Mouse (Mus musculus) liver, embryonic 13.5 days (tissue): ENCODE data around the gene Gm42372. TPM values are rescaled to one million over a fixed set of nuclear protein-coding genes. Genes with fewer than 3 reads are reported as not detected.
"Not testable (repeated sequence)": the region's sequence is repeated elsewhere in the genome, so short reads cannot be mapped to it uniquely, and the experiment has no call there.

Experiments used
- ATAC-seq: fragments of 200-750 bp; cut with Nextera tagmentation; 2 replicates; pipeline ENCODE4 v1.8.0; 2017; ENCODE audit warnings: low read depth, mild to moderate bottlenecking, moderate number of reproducible peaks, moderate library complexity
- DNase-seq: peaks from one replicate; pipeline ENCODE4 v3.0.0; 2022
- H3K27ac ChIP-seq: fragments of 300-500 bp; sonication (generic); 2 replicates; pipeline ENCODE4 v1.5.1; 2015; ENCODE audit warnings: moderate library complexity, mild to moderate bottlenecking, inconsistent platforms
- H3K27me3 ChIP-seq: fragments of 300-500 bp; sonication (generic); 2 replicates; pipeline ENCODE4 v1.6.1; 2015; ENCODE audit warnings: mild to moderate bottlenecking, inconsistent platforms
- H3K36me3 ChIP-seq: fragments of 300-500 bp; sonication (generic); 2 replicates; pipeline ENCODE4 v1.6.1; 2015; ENCODE audit warnings: mild to moderate bottlenecking, inconsistent platforms
- H3K4me1 ChIP-seq: fragments of 300-500 bp; sonication (generic); replicated peaks from 2 replicates; pipeline ENCODE4 v1.6.1; 2015; ENCODE audit warnings: inconsistent platforms
- H3K4me2 ChIP-seq: fragments of 300-500 bp; sonication (generic); 2 replicates; pipeline ENCODE4 v1.6.1; 2015; ENCODE audit warnings: inconsistent platforms, mild to moderate bottlenecking, moderate library complexity
- H3K4me3 ChIP-seq: fragments of 300-500 bp; sonication (generic); replicated peaks from 2 replicates; pipeline ENCODE4 v1.5.1; 2015; ENCODE audit warnings: mild to moderate bottlenecking, inconsistent platforms
- H3K9ac ChIP-seq: fragments of 300-500 bp; sonication (generic); 2 replicates; pipeline ENCODE4 v1.6.1; 2015; ENCODE audit warnings: mild to moderate bottlenecking, inconsistent platforms
- H3K9me3 ChIP-seq: fragments of 300-500 bp; sonication (generic); replicated peaks from 2 replicates; pipeline ENCODE4 v1.6.1; 2016; ENCODE audit warnings: inconsistent platforms
- WGBS: fragments of 180-500 bp; shearing (Covaris S2); methylation state at CpG from one replicate; pipeline ENCODE4 v1.1.7; 2015; ENCODE audit not compliant: insufficient replicate concordance; 5-methylcytosine and 5-hydroxymethylcytosine counted together
- polyA plus RNA-seq: library from polyadenylated mRNA; unstranded; fragments of >200 nt; fragmentation: Nextera tagmentation; extraction: Ambion mirVana; gene quantifications from 2 replicates; pipeline ENCODE4 v1.2.1, GENCODE M21; 2015

Gene Gm42372
- polyA plus RNA-seq, 1 experiment from 2014 or later: 0.09 TPM

GRCm38 (mm10) chr7:16947959-16948361 lies 34.9 kb upstream of the Gm42372 start:
- H3K36me3 ChIP-seq: no peaks in the 10 kb centered on the region
- DNase-seq (no peak), ATAC-seq (no peak)
- H3K9me3 ChIP-seq: no peaks in the 10 kb centered on the region
- no peak overlapping the region for H3K4me2 ChIP-seq
- WGBS: 23% methylated on average over 4 of the region's 4 CpGs
- peaks cover 75% of the 10 kb centered on the region for H3K27me3 ChIP-seq
- H3K9ac ChIP-seq: no peak overlapping the region
- peaks cover 29% of the 10 kb centered on the region for H3K4me1 ChIP-seq
- no peak overlapping the region for H3K27ac ChIP-seq
- H3K4me3 ChIP-seq: no peak overlapping the region

GRCm38 (mm10) chr7:16948923-16949458 lies 33.9 kb upstream of the Gm42372 start:
- Histone ChIP-seq H3K4me2 (no peak overlapping the region), H3K9me3 (no peaks in the 10 kb centered on the region), H3K4me3 (no peak overlapping the region), H3K4me1 (peaks cover 29% of the 10 kb centered on the region), H3K9ac (no peak overlapping the region), H3K27ac (no peak overlapping the region), H3K27me3 (peaks cover 65% of the 10 kb centered on the region), H3K36me3 (no peaks in the 10 kb centered on the region)
- ATAC-seq (no peak), DNase-seq (no peak)
- WGBS: 47% methylated on average over 8 of the region's 8 CpGs

GRCm38 (mm10) chr7:16949908-16950841 lies 32.7 kb upstream of the Gm42372 start:
- H3K4me3 ChIP-seq: peak overlapping the region; percentile 35
- H3K9ac ChIP-seq: 0 out of 2 replicates have a peak overlapping the region, but pooled peaks have one; percentile 23
- peaks cover 23% of the 10 kb centered on the region for H3K4me1 ChIP-seq
- DNase-seq (peak; percentile 38), ATAC-seq (peak; percentile 49)
- peaks cover 53% of the 10 kb centered on the region for H3K27me3 ChIP-seq
- no peaks in the 10 kb centered on the region for H3K36me3 ChIP-seq
- no peaks in the 10 kb centered on the region for H3K9me3 ChIP-seq
- peak overlapping the region; percentile 55 for H3K4me2 ChIP-seq
- 8% methylated on average over 29 of the region's 29 CpGs for WGBS
- H3K27ac ChIP-seq: no peak overlapping the region

GRCm38 (mm10) chr7:16950861-16951635 lies 31.8 kb upstream of the Gm42372 start:
- Histone ChIP-seq H3K36me3 (no peaks in the 10 kb centered on the region), H3K4me3 (no peak overlapping the region), H3K9me3 (no peaks in the 10 kb centered on the region), H3K4me2 (peak overlapping the region; percentile 8; the same call in 1 of the 2 replicates), H3K27me3 (peaks cover 44% of the 10 kb centered on the region), H3K4me1 (peaks cover 23% of the 10 kb centered on the region), H3K9ac (no peak overlapping the region), H3K27ac (no peak overlapping the region)
- peak; percentile 64 for DNase-seq
- WGBS: 20% methylated on average over 18 of the region's 18 CpGs
- ATAC-seq: peak; percentile 71

- H3K4me2 ChIP-seq, H3K36me3 ChIP-seq, DNase-seq, ATAC-seq, H3K9ac ChIP-seq, H3K9me3 ChIP-seq, H3K27ac ChIP-seq, H3K4me3 ChIP-seq: not testable (repeated sequence)
- peaks cover 20% of the 10 kb centered on the region for H3K27me3 ChIP-seq
- peaks cover 11% of the 10 kb centered on the region for H3K4me1 ChIP-seq
- WGBS: 44% methylated on average over 2 of the region's 2 CpGs
Observed at GRCm38 (mm10) chr7:16953776-16954175, 29.1 kb upstream of the Gm42372 start.

GRCm38 (mm10) chr7:16955712-16956111 lies 27.2 kb upstream of the Gm42372 start:
- WGBS: 41% methylated on average over 4 of the region's 4 CpGs
- Histone ChIP-seq H3K27me3 (peaks cover 17% of the 10 kb centered on the region; the same call in 1 of the 2 replicates), H3K4me1 (peaks cover 3% of the 10 kb centered on the region; the same call in 1 of the 2 replicates), H3K36me3 (no peaks in the 10 kb centered on the region), H3K4me2 (no peak overlapping the region), H3K27ac (no peak overlapping the region), H3K4me3 (no peak overlapping the region), H3K9ac (no peak overlapping the region), H3K9me3 (no peaks in the 10 kb centered on the region)
- DNase-seq (no peak), ATAC-seq (no peak)

GRCm38 (mm10) chr7:16956410-16957265 lies 26.2 kb upstream of the Gm42372 start:
- ATAC-seq (no peak), DNase-seq (no peak)
- H3K4me2 ChIP-seq: no peak overlapping the region
- WGBS: 59% methylated on average over 15 of the region's 15 CpGs
- H3K4me1 ChIP-seq: no peaks in the 10 kb centered on the region; the same call in 1 of the 2 replicates
- H3K27ac ChIP-seq: no peak overlapping the region
- H3K27me3 ChIP-seq: peaks cover 22% of the 10 kb centered on the region; the same call in 1 of the 2 replicates
- no peaks in the 10 kb centered on the region for H3K9me3 ChIP-seq
- no peak overlapping the region for H3K4me3 ChIP-seq
- H3K9ac ChIP-seq: no peak overlapping the region
- H3K36me3 ChIP-seq: no peaks in the 10 kb centered on the region

- Histone ChIP-seq H3K27ac (no peak within 1 kb of the TSS), H3K27me3 (peaks cover 22% of the 10 kb centered on the region; the same call in 1 of the 2 replicates), H3K4me1 (no peaks in the 10 kb centered on the region), H3K9ac (no peak within 1 kb of the TSS), H3K4me2 (no peak within 1 kb of the TSS), H3K4me3 (no peak within 1 kb of the TSS), H3K9me3 (no peaks in the 10 kb centered on the region), H3K36me3 (no peaks in the 10 kb centered on the region)
- DNase-seq (no peak), ATAC-seq (no peak)
- WGBS: 36% methylated on average over 16 of the region's 17 CpGs
Observed at GRCm38 (mm10) chr7:16959539-16960187, 23.2 kb upstream of the Gm42372 start, which contains the start of gene Pnmal1. Pnmal1 (plus strand) TSS chr7:16959679.

GRCm38 (mm10) chr7:16961678-16962077 lies 21.2 kb upstream of the Gm42372 start:
- DNase-seq (no peak), ATAC-seq (no peak)
- Histone ChIP-seq H3K4me1 (no peaks in the 10 kb centered on the region), H3K9ac (no peak overlapping the region), H3K9me3 (no peaks in the 10 kb centered on the region), H3K27ac (no peak overlapping the region), H3K4me3 (no peak overlapping the region), H3K4me2 (no peak overlapping the region), H3K27me3 (peaks cover 22% of the 10 kb centered on the region; the same call in 1 of the 2 replicates), H3K36me3 (no peaks in the 10 kb centered on the region)
- 51% methylated on average over 5 of the region's 5 CpGs for WGBS

GRCm38 (mm10) chr7:16968414-16968813 lies 14.5 kb upstream of the Gm42372 start:
- WGBS: 51% methylated on average over 6 of the region's 6 CpGs
- H3K27me3 ChIP-seq: no peaks in the 10 kb centered on the region
- DNase-seq (no peak), ATAC-seq (peak; percentile 41; the same call in 1 of the 2 replicates)
- H3K9ac ChIP-seq: no peak overlapping the region
- H3K9me3 ChIP-seq: no peaks in the 10 kb centered on the region
- H3K4me3 ChIP-seq: no peak overlapping the region
- peak overlapping the region; percentile 57 for H3K27ac ChIP-seq
- H3K4me2 ChIP-seq: no peak overlapping the region
- no peaks in the 10 kb centered on the region for H3K36me3 ChIP-seq
- H3K4me1 ChIP-seq: no peaks in the 10 kb centered on the region
